Mouse (Mus musculus): ENCODE data around the gene Tspan4.

Tspan4 gene

DNA sequence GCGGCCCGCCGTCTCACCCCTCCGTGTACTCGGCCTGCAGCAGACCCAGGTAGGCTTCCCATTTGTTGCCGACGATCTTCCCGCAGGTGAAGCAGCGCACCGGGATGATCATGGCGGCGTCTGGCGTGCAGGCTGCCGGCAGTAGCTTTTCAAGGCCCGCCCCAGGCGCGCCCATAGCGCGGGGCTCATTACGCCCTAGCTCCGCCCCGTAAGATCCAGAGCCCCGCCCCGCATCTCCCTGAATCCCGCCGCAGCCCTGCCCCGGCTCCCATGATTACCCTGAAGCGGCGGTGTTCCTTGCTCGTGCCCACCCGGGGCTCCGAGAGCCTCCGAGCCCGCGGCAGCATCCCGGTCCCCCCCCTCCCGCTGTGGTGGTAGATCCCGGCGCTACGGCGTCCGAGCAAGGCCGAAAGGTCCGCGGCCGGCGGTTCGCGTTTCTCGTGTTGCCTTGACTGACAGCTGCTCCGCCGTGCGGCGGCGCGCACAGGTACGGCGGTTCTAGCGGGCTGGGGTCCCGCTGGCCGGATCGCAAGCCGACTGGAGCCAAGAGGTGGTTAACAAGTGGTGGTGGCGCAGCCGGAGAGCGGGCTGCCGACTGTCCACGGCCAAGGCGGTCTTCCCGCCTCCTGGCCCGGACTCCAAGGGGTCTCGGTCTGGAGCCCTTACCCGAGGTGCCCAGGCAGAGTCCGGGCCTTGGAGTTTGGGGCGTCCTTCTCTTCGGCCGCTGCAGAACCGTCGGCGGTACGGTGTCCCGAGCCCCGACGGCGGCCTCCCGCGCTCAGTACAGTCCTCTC, at the start of gene Tspan4, which contains the start of gene Polr2l:
Gene Tspan4, plus strand, starts transcription at position 230 of the 794 bp plus-strand sequence.
Gene Polr2l, minus strand, starts transcription at position 122 of the 794 bp plus-strand sequence.
- peak; percentile 93 for DNase-seq (ENCODE audit: extremely low spot score)

DNA sequence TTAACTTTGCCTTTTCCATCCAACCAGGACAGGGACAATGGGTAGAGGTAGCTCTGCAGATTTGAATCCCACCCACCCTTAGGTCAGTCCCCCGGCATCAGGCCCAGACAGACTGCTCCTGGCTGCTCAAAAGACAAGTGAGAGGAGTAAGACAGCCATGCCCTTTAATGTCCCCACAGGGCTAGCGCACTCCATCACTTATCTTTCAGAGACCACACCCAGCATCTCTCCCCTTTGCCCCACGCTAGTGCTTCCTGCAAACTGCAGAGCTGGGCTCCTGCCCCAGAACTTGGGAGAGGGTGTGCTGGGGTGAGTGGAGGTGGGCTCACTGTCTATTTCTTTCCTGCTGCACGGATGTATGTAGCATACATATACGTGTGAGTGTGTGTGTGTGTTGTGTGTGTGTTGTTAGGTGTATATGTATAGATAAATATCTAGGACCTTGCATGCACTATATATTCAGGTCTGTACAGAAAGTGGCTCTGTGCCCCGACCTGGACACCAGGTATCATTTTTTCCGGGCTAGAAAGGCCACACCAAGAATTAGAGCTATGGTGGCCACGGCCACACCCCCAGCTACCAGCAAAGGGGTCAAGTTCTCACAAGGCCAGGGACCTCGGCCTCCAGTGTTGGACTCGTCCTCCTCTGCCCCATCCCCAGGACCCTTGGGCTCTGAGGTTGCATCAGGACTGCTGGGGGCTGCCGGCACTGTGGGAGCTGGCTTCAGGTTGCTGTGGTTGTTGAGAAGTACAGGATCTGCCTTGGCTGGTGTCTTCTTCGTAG, 47.9 kb upstream of the Tspan4 start:
- DNase-seq (ENCODE audit: extremely low spot score), result no peak

DNA sequence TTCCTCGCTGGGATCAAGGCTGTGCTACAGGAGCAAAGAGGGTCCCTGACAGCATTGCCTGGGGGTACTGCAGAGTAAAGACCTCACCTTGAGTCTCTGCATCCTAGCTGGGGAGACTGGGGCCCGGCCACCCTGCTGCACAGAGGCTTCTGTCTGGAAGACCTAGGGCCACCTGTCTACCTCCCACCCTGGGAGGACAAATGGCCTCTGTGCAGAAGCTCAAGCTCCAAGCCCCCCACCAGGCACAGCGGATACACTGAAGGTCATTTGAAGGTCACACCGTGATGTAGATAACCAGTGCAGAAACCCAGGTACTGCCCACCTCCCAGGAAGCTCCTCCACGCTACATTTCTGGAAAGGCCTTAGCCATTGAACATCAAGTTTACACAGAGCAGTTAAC, 46.3 kb upstream of the Tspan4 start:
- no peak for DNase-seq (ENCODE audit: extremely low spot score)

DNA sequence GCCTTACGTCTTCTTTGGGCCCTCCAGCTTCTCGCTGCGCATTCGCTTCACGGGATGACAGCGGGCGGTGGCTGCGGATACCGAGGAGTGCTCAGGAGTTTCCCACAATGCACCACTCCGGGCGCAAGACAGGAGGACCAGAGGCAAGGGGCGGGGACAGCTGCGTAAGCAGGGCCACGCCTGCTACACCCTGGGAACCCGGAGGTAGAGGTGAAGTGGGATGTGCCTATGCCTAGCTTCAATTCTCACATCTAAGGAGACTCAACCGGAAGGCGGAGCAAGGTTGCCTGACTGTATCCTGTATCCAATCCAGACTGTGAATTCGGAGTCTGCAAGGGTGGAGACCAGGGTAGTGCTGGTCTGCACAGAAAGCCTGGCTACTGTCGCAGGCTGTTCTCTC, 45.7 kb upstream of the Tspan4 start, which contains the start of gene Cend1:
Gene Cend1, minus strand, starts transcription at position 182 of the 400 bp plus-strand sequence.
- peak; percentile 68 for DNase-seq (ENCODE audit: extremely low spot score)

DNA sequence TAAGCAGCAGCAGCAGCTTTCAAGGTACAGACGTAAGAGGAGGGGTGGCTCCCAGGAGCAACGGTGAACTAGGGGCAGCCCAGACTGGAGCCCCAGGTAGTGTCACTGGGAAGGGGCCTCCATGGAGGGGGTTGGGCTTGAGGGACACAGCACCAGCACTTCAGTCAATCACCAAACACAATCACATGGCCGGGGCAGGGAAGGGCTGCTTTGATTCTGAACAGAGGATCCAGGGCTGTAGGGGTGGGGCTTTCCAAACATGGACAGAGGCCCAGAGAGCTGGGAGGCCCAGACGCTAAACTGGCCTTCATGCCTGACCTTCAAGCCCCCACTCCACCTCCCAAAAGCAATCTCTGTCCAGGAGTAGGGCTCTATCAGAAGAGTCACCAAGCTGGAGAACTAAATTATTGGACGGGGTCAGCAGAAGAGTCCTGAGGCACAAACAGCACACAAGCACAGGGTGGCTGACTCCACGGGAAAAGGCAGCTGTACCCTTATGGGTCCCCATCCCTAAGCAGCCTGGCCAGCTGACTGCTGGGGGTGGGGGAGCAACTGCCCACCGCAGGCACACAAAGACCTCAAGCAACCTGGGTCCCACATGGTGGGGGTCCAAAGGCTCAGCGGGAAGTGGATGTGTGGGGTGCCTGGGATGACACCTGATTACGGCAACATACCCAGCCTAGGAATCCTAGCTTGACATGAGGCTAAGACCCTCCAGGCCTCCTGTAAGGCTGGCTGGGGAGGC, 45.0 kb upstream of the Tspan4 start:
- DNase-seq (ENCODE audit: extremely low spot score), result no peak

DNA sequence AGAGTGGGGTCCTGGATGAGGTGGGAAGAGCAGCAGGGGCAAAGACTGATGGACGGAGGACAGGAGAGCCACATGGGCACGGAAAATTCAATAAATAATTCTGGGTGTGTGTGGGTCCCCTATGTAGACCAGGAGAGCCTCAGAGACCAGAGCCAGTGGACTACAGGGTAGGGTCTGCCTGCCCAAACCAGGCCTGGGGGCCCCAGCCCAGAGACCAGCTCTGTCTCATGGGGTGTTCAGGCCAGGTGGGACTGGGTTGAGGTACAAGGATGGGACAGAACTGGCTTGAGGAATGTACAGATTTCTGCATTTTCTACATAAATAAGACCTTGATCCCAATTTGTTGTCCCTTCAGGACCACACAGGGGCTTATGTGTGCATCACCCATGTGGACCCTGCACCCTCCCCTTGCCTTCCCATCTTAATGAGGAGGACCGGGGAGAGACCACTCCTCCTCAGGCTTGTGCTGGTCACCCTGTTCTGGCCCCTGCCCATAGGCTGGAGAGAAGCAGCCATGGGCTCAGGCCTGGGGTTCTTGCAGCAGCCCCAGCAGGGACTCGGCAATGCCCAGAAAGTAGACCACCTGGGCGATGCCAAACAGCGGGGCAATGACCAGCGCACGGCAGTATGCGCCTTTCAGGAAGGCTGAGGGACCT, 44.3 kb upstream of the Tspan4 start:
- no peak for DNase-seq (ENCODE audit: extremely low spot score)

DNA sequence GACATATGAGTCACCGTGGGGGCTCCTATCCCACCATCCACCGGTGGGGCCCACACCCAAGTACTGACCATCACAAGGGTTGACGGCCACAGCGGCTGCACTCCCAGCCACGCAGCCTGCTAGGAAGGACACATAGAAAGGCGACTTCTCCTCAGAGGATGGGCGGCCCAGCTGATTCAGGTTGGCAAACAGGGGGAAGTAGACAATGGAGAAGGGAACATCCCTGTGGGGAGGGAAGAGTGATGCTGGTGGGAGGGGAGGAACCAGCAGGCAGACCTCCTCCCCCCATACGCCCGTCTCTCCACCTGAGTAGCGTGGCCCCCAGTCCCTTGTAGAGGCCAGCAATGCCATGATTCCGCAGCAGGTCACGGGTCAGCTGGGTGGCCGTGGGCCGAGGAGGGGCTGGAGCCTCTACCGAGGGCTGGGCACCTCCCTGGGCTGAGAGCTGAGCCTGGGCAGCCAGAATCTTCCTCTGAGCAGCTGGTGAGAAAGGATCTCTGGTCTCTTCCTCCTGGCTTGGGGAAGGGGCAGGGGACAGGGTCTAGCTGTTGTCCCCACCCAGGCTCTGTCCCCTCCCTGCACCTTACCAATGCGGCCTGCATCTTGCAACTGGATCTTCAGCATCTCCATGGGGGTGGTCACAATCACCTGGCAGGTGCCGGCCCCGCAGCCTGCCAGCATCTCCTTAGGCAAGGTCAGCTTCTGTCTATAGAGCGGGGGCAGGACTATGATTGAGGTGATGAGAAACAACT, 43.4 kb upstream of the Tspan4 start:
- DNase-seq (ENCODE audit: extremely low spot score), result no peak

DNA sequence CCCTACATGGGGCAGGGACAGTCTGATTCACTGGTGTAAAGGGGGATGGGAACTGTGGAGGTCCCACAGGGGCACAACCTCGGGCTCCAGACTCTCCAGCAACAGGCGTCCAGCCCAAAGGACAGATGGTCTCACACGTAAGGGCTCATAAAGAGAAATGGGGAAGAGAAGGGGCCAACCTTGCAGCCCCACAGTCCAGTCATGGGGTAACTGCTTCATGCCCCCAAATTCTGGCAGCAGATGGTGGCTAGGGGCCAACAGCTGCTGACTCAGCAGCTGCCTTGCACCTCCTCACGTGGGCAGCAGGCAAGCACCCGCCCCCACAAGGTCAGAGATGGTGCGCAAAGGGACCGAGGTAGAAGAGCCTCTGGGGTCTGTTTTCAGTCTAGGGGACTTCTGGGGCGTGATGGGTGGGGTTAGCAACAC, 42.8 kb upstream of the Tspan4 start:
- no peak for DNase-seq (ENCODE audit: extremely low spot score)

DNA sequence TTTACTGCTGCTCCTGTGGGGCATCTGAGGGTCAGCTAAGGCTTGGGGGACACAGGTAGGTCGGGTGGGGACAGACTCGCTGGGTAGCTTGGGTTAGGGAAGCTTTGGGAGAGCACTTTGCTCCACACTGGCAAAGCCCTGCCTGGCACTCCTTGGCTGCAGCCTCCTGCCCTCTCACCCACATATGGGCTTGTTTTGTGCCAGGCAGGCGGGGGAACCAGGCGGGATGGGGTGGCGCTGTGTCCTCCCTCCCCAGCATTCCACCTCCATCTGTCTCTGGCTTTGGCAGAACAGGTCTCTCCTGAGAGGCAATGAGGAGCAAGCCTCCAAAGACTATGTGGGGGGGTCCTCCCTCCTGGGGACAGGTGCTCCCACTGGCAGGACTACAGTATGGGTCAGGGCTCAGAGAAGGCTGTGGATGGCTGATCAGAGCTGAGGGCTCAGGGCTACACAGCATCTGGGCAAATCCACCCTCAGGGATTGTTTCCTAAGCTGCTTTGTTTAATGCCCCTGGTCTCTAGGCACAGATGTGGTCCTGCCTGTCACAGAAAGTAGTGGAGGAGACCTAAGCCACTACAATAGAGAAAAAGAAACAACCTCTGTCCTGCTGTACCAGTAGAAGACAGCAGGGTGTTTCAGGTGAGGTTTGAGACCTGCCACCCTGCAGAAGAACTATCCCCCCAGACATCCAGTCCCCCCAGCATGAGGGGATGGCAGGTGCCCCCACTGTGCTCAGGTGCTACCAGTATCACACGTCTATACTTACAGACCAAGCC, 42.1 kb upstream of the Tspan4 start:
- DNase-seq (ENCODE audit: extremely low spot score), result no peak

DNA sequence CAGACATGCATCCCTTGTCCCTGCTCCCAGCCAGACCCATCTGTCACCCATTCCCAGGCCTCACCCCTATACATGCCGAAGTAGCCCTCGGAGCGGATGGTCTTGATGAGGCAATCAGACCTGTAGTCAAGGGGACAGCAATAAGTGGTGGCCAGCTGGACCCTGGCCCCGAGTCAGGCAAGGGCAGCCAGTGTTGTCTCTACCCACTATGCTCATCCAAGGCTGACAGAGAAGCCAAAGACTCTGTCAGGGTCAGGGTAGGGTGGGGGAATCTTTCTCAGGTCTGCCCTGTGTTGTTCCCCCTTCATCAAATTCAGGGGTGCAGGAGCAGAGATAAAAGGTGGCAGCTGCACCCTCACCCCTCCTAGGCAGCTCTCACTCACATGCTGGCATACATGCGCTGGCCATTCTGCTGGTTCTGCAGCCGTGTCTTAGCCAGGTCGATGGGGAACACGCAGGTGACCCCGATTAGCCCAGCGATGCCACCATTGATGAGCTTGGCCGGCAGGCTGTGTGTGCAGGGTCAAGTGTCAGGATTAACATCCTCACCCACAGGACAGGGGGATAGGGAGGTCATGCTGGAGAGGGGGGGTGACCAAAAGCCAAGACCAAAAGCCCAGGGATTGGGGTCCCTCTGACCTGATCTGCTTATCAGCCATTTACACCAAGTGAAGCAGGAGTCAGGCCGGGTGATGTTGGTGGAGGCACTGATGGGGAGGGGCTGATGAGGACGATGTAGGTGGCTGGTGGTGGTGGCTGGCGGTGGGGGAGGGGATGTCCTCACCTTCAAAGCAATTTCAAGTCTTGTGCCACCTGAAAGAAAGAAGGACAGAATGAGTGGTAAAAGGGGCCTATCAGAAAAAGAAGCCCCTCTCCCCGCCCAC, 41.3 kb upstream of the Tspan4 start:
- no peak for DNase-seq (ENCODE audit: extremely low spot score)

DNA sequence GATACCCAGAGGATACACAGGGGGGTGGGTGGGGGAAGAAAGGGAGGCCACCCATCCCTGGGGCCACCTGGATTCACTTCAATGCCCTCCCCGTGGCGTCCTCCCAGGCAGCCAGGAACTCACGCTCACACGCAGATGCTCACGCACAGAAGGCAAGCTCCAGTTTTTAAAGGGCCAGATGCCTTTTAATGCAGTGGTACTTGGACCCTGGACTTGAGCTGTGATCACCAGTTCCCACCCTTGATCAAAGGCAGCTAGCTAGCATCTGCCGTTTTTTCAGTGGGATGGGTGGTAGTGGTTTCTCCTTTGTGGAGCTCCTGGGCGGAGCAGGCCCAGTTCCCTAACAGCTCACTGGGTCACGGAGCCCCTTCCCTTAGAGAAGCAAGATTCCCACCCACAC, 40.6 kb upstream of the Tspan4 start:
- DNase-seq (ENCODE audit: extremely low spot score), result no peak

DNA sequence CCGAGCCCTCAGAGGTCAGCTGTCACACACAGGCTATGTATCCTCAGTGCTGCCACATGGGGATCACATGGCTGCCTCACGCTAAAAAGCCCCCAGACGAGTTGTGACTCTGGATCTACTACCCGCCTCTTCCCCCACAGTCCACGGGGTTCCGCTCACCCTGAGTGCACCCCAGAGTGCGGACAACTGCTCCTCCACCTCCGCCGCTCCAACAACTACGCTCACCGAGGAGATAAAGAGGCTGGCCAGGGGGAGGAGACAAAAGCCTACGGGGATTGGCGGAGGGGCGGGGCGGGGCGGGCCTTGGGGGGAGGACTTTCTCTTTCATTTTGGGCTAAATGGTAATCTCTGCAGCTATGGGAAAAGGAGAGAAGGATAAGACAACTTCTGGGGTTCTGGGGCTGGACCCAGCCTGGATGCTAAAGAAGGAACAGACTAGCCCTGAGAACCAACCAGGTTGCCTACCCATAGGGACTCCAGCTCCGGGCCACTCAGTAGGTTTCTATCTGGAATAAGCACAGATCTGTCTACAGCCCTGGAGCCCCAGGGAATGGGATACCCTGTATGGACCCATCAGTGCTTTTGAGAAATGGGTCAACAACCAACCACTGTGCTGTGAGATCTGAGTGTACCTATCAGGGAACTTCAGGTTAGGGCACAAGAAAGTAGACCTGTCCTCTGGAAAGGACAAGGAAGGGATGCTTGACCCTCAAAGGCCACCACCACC, 39.7 kb upstream of the Tspan4 start:
- peak; percentile 69 for DNase-seq (ENCODE audit: extremely low spot score)

DNA sequence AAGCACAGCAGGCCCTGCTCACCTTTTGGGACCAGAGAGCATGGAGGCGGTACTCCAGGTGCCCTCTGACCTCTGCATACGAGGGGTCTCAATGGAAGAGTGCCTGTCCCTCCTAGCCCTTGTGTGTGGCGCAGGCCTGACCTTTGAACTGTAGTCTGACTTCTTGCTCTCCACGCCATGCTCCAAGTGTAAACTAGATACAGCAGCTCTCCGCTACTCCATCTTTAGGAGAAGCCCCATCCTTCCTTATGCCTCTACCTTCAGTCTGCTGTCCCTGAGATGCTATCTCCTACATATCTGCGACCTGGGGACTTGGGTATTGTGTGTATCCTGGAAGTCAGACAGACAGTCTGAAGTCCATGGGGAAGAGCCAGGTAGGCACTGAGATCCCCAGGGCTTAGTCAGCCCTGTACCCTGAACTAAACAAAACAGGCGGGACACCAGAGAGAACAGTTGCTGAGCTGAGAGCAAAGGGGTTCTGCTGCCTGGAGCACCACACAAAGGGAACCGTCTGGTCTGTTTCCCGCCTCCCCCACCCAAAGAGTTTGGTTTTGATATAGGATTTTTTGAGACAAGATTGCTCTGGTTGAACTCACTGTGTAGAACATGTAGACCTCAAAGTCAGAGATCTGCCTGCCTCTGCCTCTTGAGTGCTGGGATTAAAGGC, 39.1 kb upstream of the Tspan4 start:
- DNase-seq (ENCODE audit: extremely low spot score), result no peak

DNA sequence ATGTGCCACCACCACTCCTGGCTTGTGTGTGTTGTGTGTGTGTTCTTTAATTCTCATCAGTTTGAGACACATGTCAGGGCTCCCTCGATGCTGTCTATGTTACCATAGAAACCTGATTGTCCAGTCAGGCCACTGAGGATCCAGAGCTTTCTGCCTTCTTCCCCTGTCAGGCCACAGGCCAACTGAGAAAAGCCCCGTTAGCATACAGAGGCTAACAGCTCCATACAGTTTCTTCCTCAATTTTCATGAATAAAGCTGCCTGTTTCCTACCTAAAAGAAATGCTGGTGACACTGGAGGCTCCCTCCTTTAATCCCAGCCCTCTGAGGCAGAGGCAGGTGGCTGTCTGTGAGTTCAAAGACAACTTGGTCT, 38.5 kb upstream of the Tspan4 start:
- no peak for DNase-seq (ENCODE audit: extremely low spot score)

DNA sequence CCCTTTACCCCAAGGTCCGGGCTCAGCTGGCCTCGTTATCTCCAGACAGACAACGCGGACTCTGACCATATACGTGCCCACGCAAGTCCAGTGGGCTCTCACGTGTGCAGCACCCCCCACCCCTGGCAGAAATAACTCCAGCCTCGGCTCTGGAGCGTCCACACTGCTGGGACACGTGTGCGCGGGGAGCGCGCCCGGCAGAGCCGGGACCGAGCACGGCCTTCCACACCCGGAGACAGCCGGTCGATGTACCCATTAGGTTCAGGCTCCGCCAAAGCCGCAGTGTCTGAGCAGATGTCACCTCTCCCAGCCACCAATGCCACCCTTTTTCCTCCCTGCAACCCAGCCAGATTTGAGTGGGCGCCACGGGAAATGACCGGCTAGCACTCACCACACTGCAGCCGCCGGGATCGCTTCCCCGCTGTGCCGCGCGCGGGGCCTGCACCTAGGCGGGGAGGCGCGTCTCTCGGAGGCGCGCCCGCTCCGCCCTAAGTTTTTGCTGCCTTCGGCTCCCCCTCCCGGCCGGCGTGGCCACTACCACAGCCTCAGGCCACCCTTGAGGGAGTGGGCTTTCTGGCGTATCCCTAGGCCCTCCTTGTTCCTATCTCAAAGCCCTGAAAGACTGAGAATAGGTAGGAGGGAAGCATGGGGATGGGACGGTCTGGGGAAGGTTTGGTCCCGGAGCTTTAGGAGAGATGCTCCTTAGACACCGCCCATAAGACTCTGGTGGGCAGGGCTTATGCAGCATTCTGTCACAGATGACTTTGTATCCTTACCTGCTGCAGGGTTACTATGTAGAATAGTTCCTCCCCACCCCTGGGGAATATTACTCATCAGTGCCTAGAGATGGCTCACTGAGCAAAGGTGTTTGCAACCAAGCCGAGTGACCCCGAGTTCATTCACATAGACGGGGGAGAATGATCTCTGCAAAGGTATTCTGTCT, 37.6 kb upstream of the Tspan4 start, which contains the start of gene Slc25a22:
Gene Slc25a22, minus strand, starts transcription at position 715 of the 943 bp plus-strand sequence.
- DNase-seq (ENCODE audit: extremely low spot score), result peak; percentile 88

DNA sequence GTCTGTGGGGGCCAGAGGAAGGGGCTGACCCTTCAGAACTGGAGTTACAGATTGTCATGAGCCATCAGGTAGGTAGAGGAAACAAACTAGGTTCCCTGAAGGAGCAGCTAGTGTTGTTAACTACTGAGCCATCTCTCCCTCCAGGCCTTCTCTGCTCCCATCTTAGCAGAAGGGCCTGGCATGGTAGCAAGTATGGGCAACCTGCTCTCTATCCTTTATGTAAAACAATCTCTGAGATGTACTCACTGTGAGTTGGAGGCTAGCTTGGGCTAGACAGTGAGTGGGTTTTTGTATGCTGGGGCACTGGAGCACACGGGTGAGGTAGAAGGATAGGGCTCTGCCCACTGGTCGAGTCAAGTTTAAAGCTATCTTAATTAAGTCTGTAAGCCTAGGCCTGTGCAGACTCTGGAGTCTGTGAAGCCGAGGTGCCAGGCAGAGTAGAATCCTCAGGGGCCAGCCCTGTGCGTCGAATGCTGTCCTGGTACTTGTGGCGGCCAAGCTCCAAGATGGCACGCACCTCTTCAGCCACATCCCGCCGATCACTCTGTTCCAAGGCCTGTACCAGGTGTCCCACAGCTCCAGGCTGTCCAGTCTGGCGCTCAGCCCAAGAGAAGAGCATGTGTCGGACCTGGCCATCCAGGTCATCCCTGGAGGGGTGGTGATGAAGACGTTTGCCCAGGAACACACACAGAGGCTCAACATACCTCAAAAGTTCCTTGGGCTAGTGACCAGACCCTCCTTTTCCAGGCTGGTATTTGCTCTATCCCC, 36.7 kb upstream of the Tspan4 start:
- DNase-seq (ENCODE audit: extremely low spot score), result no peak
